11 mouse cellular contexts compared by ENCODE assay signal in genomic region chr4:149798684-149799309, GRCm38 (mm10). TPM values are rescaled to one million over a fixed set of nuclear protein-coding genes. Genes with fewer than 3 reads are reported as not detected.
DNase-seq lines count a peak whose midpoint lies in the region; ATAC-seq lines count a peak whose summit lies in the region.
"Had no signal": no experiment of that assay in that cellular context is flagged by ENCODE, and none has a peak within 500 bp of the region (broad histone marks: within the 10 kb centered on the region; RNA-seq: fewer than 3 reads in every experiment).

No protein-coding gene starts in this region.

- no peaks in the 10 kb centered on the region for H3K27me3 ChIP-seq in kidney, embryonic 14.5 days (ENCODE audit: control insufficient read depth, insufficient read depth, low read length)
- H3K27me3 ChIP-seq in limb, embryonic 10.5 days (ENCODE audit: low read depth, poor library complexity, severe bottlenecking), result no peaks in the 10 kb centered on the region

- H3K4me1 ChIP-seq in kidney, embryonic 14.5 days (ENCODE audit: control insufficient read depth, insufficient read depth, low read length), result peaks cover 9% of the 10 kb centered on the region
- H3K4me1 ChIP-seq in brown adipose tissue, adult 24 weeks (ENCODE audit: control insufficient read depth, insufficient read depth, insufficient read length, low read length), result peaks cover 11% of the 10 kb centered on the region; the same call in 1 of the 2 replicates
- peaks cover 27% of the 10 kb centered on the region for H3K4me1 ChIP-seq in limb, embryonic 10.5 days

- no peak overlapping the region for H3K4me3 ChIP-seq in kidney, embryonic 14.5 days (ENCODE audit: low read length)
- H3K4me3 ChIP-seq in brown adipose tissue, adult 24 weeks (ENCODE audit: insufficient read depth, low read depth, low read length), result no peak overlapping the region
- H3K4me3 ChIP-seq in limb, embryonic 10.5 days, result no peak overlapping the region

- H3K9ac ChIP-seq in kidney, embryonic 14.5 days (ENCODE audit: low read depth, low read length), result no peak overlapping the region

- 0 out of 2 replicates have a peak overlapping the region, but pooled peaks have one; percentile 18 for H3K27ac ChIP-seq in kidney, embryonic 14.5 days (ENCODE audit: low read depth, low read length)
- peak overlapping the region; percentile 67 for H3K27ac ChIP-seq in brown adipose tissue, adult 24 weeks (replicated peaks; ENCODE audit: low read depth, low read length)
- H3K27ac ChIP-seq in limb, embryonic 10.5 days, result peak overlapping the region; percentile 46; the same call in 1 of the 2 replicates
- H3K27ac ChIP-seq: macrophage had no signal

- no peak for DNase-seq in kidney, adult 9 months
- no peak for DNase-seq in limb, embryonic 10.5 days (ENCODE audit: low spot score)
- DNase-seq in retina, embryonic 14.5 days (ENCODE audit: low spot score), result peak; percentile 34
- no peak for DNase-seq in ovary, postnatal 14 days (ENCODE audit: low spot score)
- DNase-seq in right cerebral cortex, adult 18-20 months, result no peak
- no peak for DNase-seq in testis, postnatal 14 days (ENCODE audit: low spot score)
- DNase-seq: thymus, adult 2 months had no signal

- no peaks in the 10 kb centered on the region for H3K9me3 ChIP-seq in kidney, embryonic 14.5 days (ENCODE audit: control insufficient read depth, low read length)
- H3K9me3 ChIP-seq in limb, embryonic 10.5 days (replicated peaks), result no peaks in the 10 kb centered on the region
- H3K9me3 ChIP-seq: G1E had no signal

- H3K36me3 ChIP-seq in kidney, embryonic 14.5 days (ENCODE audit: control insufficient read depth, insufficient read depth, low read length), result no peaks in the 10 kb centered on the region
- H3K36me3 ChIP-seq in limb, embryonic 10.5 days, result no peaks in the 10 kb centered on the region
- H3K36me3 ChIP-seq: G1E had no signal

- H3K4me2 ChIP-seq in kidney, embryonic 14.5 days (replicated peaks; ENCODE audit: low read depth, low read length), result no peak overlapping the region

- 26% methylated on average over 7 of the region's 7 CpGs for WGBS in kidney, embryonic 14.5 days
- 45% methylated on average over 7 of the region's 7 CpGs for WGBS in limb, embryonic 10.5 days

- ATAC-seq in kidney, embryonic 14.5 days (ENCODE audit: low FRiP score, low TSS enrichment), result peak; percentile 52; the same call in 1 of the 2 replicates

RNA-seq across cellular contexts. Expression of gene Slc25a33, which starts 24.7 kb away (rescaled TPM):
- 15.5 and 19.3 TPM in 2 replicates for polyA plus RNA-seq in kidney, embryonic 14.5 days (2014; fragmentation: Nextera tagmentation; extraction: Ambion mirVana)
- 24.0 and 24.2 TPM in 2 replicates for polyA plus RNA-seq in brown adipose tissue, adult 24 weeks (2012; ENCODE audit: insufficient read depth, insufficient read length, missing spikeins)
- polyA plus RNA-seq in limb, embryonic 10.5 days (2016; fragmentation: Nextera tagmentation; extraction: Ambion mirVana), result 24.5 and 25.4 TPM in 2 replicates
